In the genomic region with DNA sequence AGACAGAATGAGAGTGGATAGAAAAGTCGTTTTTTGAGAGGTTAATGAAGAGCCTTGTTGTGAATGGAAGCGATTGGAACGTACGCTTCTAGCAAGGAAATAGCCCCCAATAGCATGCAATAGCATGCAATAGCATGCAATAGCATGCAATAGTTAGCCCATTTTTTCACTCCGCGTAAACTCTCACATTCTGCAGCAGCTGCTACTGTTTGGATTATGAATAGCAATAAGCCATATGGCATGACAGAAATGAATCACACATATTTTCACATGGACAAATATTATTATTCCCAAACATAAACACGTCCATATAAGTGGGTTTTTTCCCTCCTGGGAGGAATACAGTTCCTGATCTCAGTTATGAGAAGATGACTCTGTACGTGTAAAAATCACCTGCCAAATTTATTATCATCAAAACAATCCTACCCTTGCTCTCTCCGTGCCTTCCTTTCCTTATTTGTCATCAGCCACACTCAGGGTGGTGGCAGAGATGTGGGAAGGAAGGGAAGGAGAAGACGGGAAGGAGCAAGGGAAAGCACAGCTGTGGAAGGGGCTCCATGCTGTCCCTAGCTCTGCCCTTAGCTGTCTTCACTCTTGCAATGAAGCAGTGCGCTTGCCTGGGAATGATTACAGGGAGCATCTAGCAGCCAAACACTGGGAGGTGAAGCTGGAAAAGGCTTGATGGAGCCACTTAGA, we compare ENCODE assay signal across 16 mouse cellular contexts.
DNase-seq lines count a peak whose midpoint lies in the region; ATAC-seq lines count a peak whose summit lies in the region.
"Had no signal": no experiment of that assay in that cellular context is flagged by ENCODE, and none has a peak within 500 bp of the region (broad histone marks: within the 10 kb centered on the region; RNA-seq: fewer than 3 reads in every experiment).

No protein-coding gene starts in this region.

- H3K4me2 ChIP-seq in forebrain, embryonic 11.5 days (ENCODE audit: low read depth, low read length, severe bottlenecking), result no peak overlapping the region
- H3K4me2 ChIP-seq in forebrain, embryonic 12.5 days, result no peak overlapping the region
- no peak overlapping the region for H3K4me2 ChIP-seq in intestine, embryonic 15.5 days (replicated peaks)
- H3K4me2 ChIP-seq: limb, embryonic 12.5 days; liver, embryonic 15.5 days; midbrain, embryonic 13.5 days had no signal

- WGBS in forebrain, embryonic 11.5 days, result 85% methylated on average over 11 of the region's 11 CpGs
- WGBS in forebrain, embryonic 12.5 days, result 82% methylated on average over 11 of the region's 11 CpGs
- 45% methylated on average over 11 of the region's 11 CpGs for WGBS in intestine, embryonic 15.5 days

- no peak overlapping the region for H3K27ac ChIP-seq in forebrain, embryonic 11.5 days (ENCODE audit: low read depth, low read length)
- no peak overlapping the region for H3K27ac ChIP-seq in forebrain, embryonic 12.5 days
- peak overlapping the region; percentile 48; the same call in 1 of the 2 replicates for H3K27ac ChIP-seq in intestine, embryonic 15.5 days
- H3K27ac ChIP-seq: limb, embryonic 12.5 days; liver, embryonic 15.5 days; midbrain, embryonic 13.5 days had no signal

- H3K4me1 ChIP-seq in forebrain, embryonic 11.5 days (replicated peaks; ENCODE audit: control insufficient read depth, insufficient read depth, low read length), result no peaks in the 10 kb centered on the region
- no peaks in the 10 kb centered on the region for H3K4me1 ChIP-seq in forebrain, embryonic 12.5 days
- peaks cover 8% of the 10 kb centered on the region; the same call in 1 of the 2 replicates for H3K4me1 ChIP-seq in intestine, embryonic 15.5 days (replicated peaks)
- H3K4me1 ChIP-seq: limb, embryonic 12.5 days; liver, embryonic 15.5 days had no signal

- no peaks in the 10 kb centered on the region for H3K27me3 ChIP-seq in forebrain, embryonic 11.5 days (ENCODE audit: control insufficient read depth, insufficient read depth, low read length)
- no peaks in the 10 kb centered on the region for H3K27me3 ChIP-seq in forebrain, embryonic 12.5 days
- no peaks in the 10 kb centered on the region for H3K27me3 ChIP-seq in intestine, embryonic 15.5 days (replicated peaks)
- H3K27me3 ChIP-seq: CH12.LX; limb, embryonic 12.5 days; liver, embryonic 15.5 days; midbrain, embryonic 13.5 days had no signal

- H3K9me3 ChIP-seq in forebrain, embryonic 11.5 days (ENCODE audit: control insufficient read depth, low read length), result no peaks in the 10 kb centered on the region
- H3K9me3 ChIP-seq in forebrain, embryonic 12.5 days, result no peaks in the 10 kb centered on the region
- no peaks in the 10 kb centered on the region for H3K9me3 ChIP-seq in intestine, embryonic 15.5 days
- H3K9me3 ChIP-seq: limb, embryonic 12.5 days; liver, embryonic 15.5 days; midbrain, embryonic 13.5 days had no signal

- peak; percentile 15 for DNase-seq in forebrain, embryonic 11.5 days (ENCODE audit: low spot score)
- peak; percentile 29 for DNase-seq in layer of hippocampus, adult 9-10 months (ENCODE audit: low spot score)
- DNase-seq in layer of hippocampus, postnatal 36 days, result no peak
- peak; percentile 48 for DNase-seq in brain, adult 2 months (ENCODE audit: low read depth, low spot score)
- no peak for DNase-seq in spleen, postnatal 10 days (ENCODE audit: low spot score in 2 of 2)
- DNase-seq in kidney, postnatal 4 days, result no peak
- DNase-seq: adrenal gland, postnatal 14 days; cerebellum, postnatal 10 days; heart, postnatal 14 days; kidney, postnatal 10 days had no signal

- H3K36me3 ChIP-seq in forebrain, embryonic 11.5 days (ENCODE audit: control insufficient read depth, insufficient read depth, low read length), result no peaks in the 10 kb centered on the region
- H3K36me3 ChIP-seq in forebrain, embryonic 12.5 days (replicated peaks), result no peaks in the 10 kb centered on the region
- H3K36me3 ChIP-seq in intestine, embryonic 15.5 days, result no peaks in the 10 kb centered on the region
- H3K36me3 ChIP-seq: limb, embryonic 12.5 days; liver, embryonic 15.5 days; midbrain, embryonic 13.5 days had no signal

- no peak overlapping the region for H3K9ac ChIP-seq in forebrain, embryonic 11.5 days (ENCODE audit: low read length)
- no peak overlapping the region for H3K9ac ChIP-seq in forebrain, embryonic 12.5 days
- no peak overlapping the region for H3K9ac ChIP-seq in intestine, embryonic 15.5 days
- H3K9ac ChIP-seq: limb, embryonic 12.5 days; liver, embryonic 15.5 days; midbrain, embryonic 13.5 days had no signal

- no peak for ATAC-seq in forebrain, embryonic 11.5 days (replicated peaks; ENCODE audit: low FRiP score)
- ATAC-seq in forebrain, embryonic 12.5 days (ENCODE audit: low FRiP score), result no peak
- ATAC-seq in intestine, embryonic 15.5 days, result peak; percentile 64
- ATAC-seq: midbrain, embryonic 13.5 days had no signal

- H3K4me3 ChIP-seq in forebrain, embryonic 11.5 days (ENCODE audit: low read depth, low read length), result no peak overlapping the region
- H3K4me3 ChIP-seq in forebrain, embryonic 12.5 days (replicated peaks), result no peak overlapping the region
- no peak overlapping the region for H3K4me3 ChIP-seq in intestine, embryonic 15.5 days (replicated peaks)
- H3K4me3 ChIP-seq: limb, embryonic 12.5 days; liver, embryonic 15.5 days; midbrain, embryonic 13.5 days had no signal

Comparison
In these comparisons a context has a peak if more than half of its experiments do, and no peak if none do; other contexts are left out.
1. DNase-seq: peak in forebrain, embryonic 11.5 days (single experiment), layer of hippocampus, adult 9-10 months (single experiment) and brain, adult 2 months (single experiment); none in layer of hippocampus, postnatal 36 days (0 of 2), spleen, postnatal 10 days (0 of 2) and kidney, postnatal 4 days (0 of 2).